ENCODE assay signal across 9 mouse cellular contexts in the genomic region with DNA sequence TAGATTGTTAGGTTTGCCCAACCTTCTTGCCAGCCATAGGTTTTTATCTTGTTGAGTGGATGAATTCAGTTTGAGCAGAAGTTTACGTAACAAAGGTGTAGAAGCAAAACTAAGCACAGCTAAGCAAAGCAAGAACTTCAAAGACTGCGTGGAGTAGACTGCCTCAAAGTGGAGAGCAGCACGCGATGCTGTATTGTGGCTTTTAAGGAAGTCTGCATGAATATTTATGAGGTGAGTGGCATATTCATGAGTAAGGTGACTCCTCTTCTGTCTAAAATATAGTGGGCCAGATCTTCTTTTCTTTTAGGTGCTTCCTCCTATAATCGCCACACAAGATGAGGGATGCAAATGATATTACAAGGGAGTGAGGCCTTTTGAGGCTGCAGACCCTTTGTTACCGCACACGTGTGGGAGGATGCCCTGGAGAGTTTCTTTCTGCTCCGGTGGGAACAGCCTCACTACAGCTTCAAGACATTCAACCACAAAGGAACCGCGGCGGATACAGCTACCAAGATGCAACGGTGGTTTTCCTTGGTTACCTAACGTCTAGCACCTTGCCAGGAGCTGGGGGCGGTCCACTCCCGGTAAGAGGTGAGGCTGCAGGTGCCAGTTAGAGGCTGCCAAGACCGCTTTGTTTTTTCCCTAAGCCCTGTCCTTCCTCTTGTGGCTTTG. TPM values are rescaled to one million over a fixed set of nuclear protein-coding genes. Genes with fewer than 3 reads are reported as not detected.
DNase-seq lines count a peak whose midpoint lies in the region; ATAC-seq and TF ChIP-seq lines count a peak whose summit lies in the region.
"Had no signal": no experiment of that assay in that cellular context is flagged by ENCODE, and none has a peak within 500 bp of the region (broad histone marks: within the 10 kb centered on the region; RNA-seq: fewer than 3 reads in every experiment).

No protein-coding gene starts in this region.

- peak overlapping the region; percentile 34 for H3K4me3 ChIP-seq in kidney, embryonic 16.5 days (ENCODE audit: low read length)
- H3K4me3 ChIP-seq in cortical plate, adult 2 months (ENCODE audit: insufficient read depth, low read length) = 0 out of 2 replicates have a peak overlapping the region, but pooled peaks have one; percentile 7
- peak overlapping the region; percentile 27 for H3K4me3 ChIP-seq in hindbrain, embryonic 14.5 days (replicated peaks; ENCODE audit: low read length)
- H3K4me3 ChIP-seq: limb, embryonic 15.5 days had no signal

- 5% methylated on average over 16 of the region's 16 CpGs for WGBS in kidney, embryonic 16.5 days
- 3% methylated on average over 16 of the region's 16 CpGs for WGBS in hindbrain, embryonic 14.5 days

- DNase-seq in kidney, adult 9 months = no peak
- DNase-seq in hindbrain, embryonic 14.5 days (ENCODE audit: low spot score) = peak; percentile 33
- peak; percentile 64 for DNase-seq in naive thymus-derived CD4-positive, alpha-beta T cell, adult 2 months (ENCODE audit: low read depth)
- DNase-seq in gastrocnemius, adult 18-20 months (ENCODE audit: low spot score) = no peak
- DNase-seq in spleen, postnatal 36 days (ENCODE audit: low spot score in 2 of 2) = no peak
- DNase-seq in gastrocnemius, adult 8-10 months (ENCODE audit: low spot score in 2 of 2) = no peak

- peak overlapping the region; percentile 51 for H3K4me2 ChIP-seq in kidney, embryonic 16.5 days (replicated peaks; ENCODE audit: low read depth, low read length)
- peak overlapping the region; percentile 52 for H3K4me2 ChIP-seq in hindbrain, embryonic 14.5 days (replicated peaks)
- H3K4me2 ChIP-seq: limb, embryonic 15.5 days had no signal

- H3K36me3 ChIP-seq in kidney, embryonic 16.5 days (ENCODE audit: insufficient read depth, low read length) = no peaks in the 10 kb centered on the region
- no peaks in the 10 kb centered on the region for H3K36me3 ChIP-seq in hindbrain, embryonic 14.5 days (replicated peaks; ENCODE audit: control insufficient read depth, insufficient read depth)
- H3K36me3 ChIP-seq: limb, embryonic 15.5 days had no signal

- H3K27ac ChIP-seq in kidney, embryonic 16.5 days (ENCODE audit: low read length) = no peak overlapping the region
- no peak overlapping the region for H3K27ac ChIP-seq in cortical plate, adult 2 months (ENCODE audit: insufficient read depth, low read length)
- peak overlapping the region; percentile 26; the same call in 1 of the 2 replicates for H3K27ac ChIP-seq in hindbrain, embryonic 14.5 days
- H3K27ac ChIP-seq: limb, embryonic 15.5 days had no signal

- peak; percentile 67; the same call in 1 of the 2 replicates for ATAC-seq in kidney, embryonic 16.5 days (ENCODE audit: low FRiP score, low TSS enrichment)
- peak; percentile 71 for ATAC-seq in hindbrain, embryonic 14.5 days (ENCODE audit: low FRiP score)

- no peak for TF ChIP-seq CTCF in cortical plate, adult 2 months (IDR thresholded peaks at IDR 0.05; ENCODE audit: extremely low read depth, insufficient read depth, low read length)

- no peaks in the 10 kb centered on the region for H3K27me3 ChIP-seq in kidney, embryonic 16.5 days (ENCODE audit: insufficient read depth, low read length)
- no peaks in the 10 kb centered on the region for H3K27me3 ChIP-seq in hindbrain, embryonic 14.5 days (ENCODE audit: control insufficient read depth, insufficient read depth, low read length)

- H3K4me1 ChIP-seq in kidney, embryonic 16.5 days (ENCODE audit: insufficient read depth, low read length) = 0 out of 2 replicates have a peak, but pooled peaks cover 4% of the 10 kb centered on the region
- no peaks in the 10 kb centered on the region; the same call in 1 of the 2 replicates for H3K4me1 ChIP-seq in cortical plate, adult 2 months (ENCODE audit: control insufficient read depth, insufficient read depth, low read length)
- peaks cover 11% of the 10 kb centered on the region; the same call in 1 of the 2 replicates for H3K4me1 ChIP-seq in hindbrain, embryonic 14.5 days (replicated peaks; ENCODE audit: control insufficient read depth, insufficient read depth, low read length)
- H3K4me1 ChIP-seq: limb, embryonic 15.5 days had no signal

- 0 out of 2 replicates have a peak, but pooled peaks cover 1% of the 10 kb centered on the region for H3K9me3 ChIP-seq in kidney, embryonic 16.5 days (ENCODE audit: low read length)
- no peaks in the 10 kb centered on the region for H3K9me3 ChIP-seq in hindbrain, embryonic 14.5 days (ENCODE audit: control insufficient read depth, low read length)
- H3K9me3 ChIP-seq: limb, embryonic 15.5 days had no signal

- peak overlapping the region; percentile 41 for H3K9ac ChIP-seq in kidney, embryonic 16.5 days (replicated peaks; ENCODE audit: low read length)
- H3K9ac ChIP-seq in hindbrain, embryonic 14.5 days = peak overlapping the region; percentile 58
- H3K9ac ChIP-seq: limb, embryonic 15.5 days had no signal

- no peak for TF ChIP-seq POLR2A in cortical plate, adult 2 months (IDR thresholded peaks at IDR 0.05; ENCODE audit: extremely low read depth, insufficient read depth, low read length)

RNA-seq across cellular contexts. Expression of a gene that starts 16.2 kb away (rescaled TPM):
- polyA plus RNA-seq in kidney, embryonic 16.5 days (2015; fragmentation: Nextera tagmentation; extraction: Ambion mirVana) = 23.8 and 26.3 TPM in 2 replicates
- 14.1 and 15.4 TPM in 2 replicates for polyA plus RNA-seq in cortical plate, adult 2 months (2012; rRNA removed)
- polyA plus RNA-seq in hindbrain, embryonic 14.5 days (2014; fragmentation: Nextera tagmentation; extraction: Ambion mirVana) = 24.0 and 25.5 TPM in 2 replicates
- total RNA-seq in gastrocnemius, adult 18-20 months (2021) = 1 to 10 TPM; 8.0 to 8.9 TPM
- total RNA-seq in gastrocnemius, adult 8-10 months (2022) = 1 to 10 TPM; 7.6 to 9.3 (median 8.5) TPM

Comparison
In these comparisons a context has a peak if more than half of its experiments do, and no peak if none do; other contexts are left out.
1. DNase-seq: peak in hindbrain, embryonic 14.5 days (single experiment) and naive thymus-derived CD4-positive, alpha-beta T cell, adult 2 months (single experiment); none in kidney, adult 9 months (single experiment), gastrocnemius, adult 18-20 months (single experiment), spleen, postnatal 36 days (0 of 2) and gastrocnemius, adult 8-10 months (0 of 2).
2. Peak in every context shown above with its lines, with median percentiles within 50 percentile points of each other: H3K4me3 ChIP-seq.